10 mouse cellular contexts compared by ENCODE assay signal in genomic region chr8:84834002-84834865, GRCm38 (mm10). TPM values are rescaled to one million over a fixed set of nuclear protein-coding genes. Genes with fewer than 3 reads are reported as not detected.
DNase-seq lines count a peak whose midpoint lies in the region; ATAC-seq lines count a peak whose summit lies in the region.
"Had no signal": no experiment of that assay in that cellular context is flagged by ENCODE, and none has a peak within 500 bp of the region (broad histone marks: within the 10 kb centered on the region; RNA-seq: fewer than 3 reads in every experiment).

No protein-coding gene starts in this region.

- H3K27ac ChIP-seq in liver, embryonic 12.5 days = peak overlapping the region; percentile 96

- peaks cover 76% of the 10 kb centered on the region for H3K4me1 ChIP-seq in liver, embryonic 12.5 days

- H3K9me3 ChIP-seq in liver, embryonic 12.5 days (replicated peaks) = no peaks in the 10 kb centered on the region
- H3K9me3 ChIP-seq: megakaryocyte, embryonic 14.5 days had no signal

- WGBS in liver, embryonic 12.5 days (ENCODE audit: insufficient replicate concordance) = 82% methylated on average over 19 of the region's 19 CpGs

- DNase-seq in cerebellum, postnatal 14 days = peak; percentile 66 to 73
- DNase-seq in cerebellum, postnatal 4 days (ENCODE audit: low spot score in 2 of 2) = no peak
- peak; percentile 83 for DNase-seq in retina, postnatal 1 day
- DNase-seq in retina, embryonic 14.5 days (ENCODE audit: low spot score) = no peak
- DNase-seq in adrenal gland, postnatal 14 days = no peak
- DNase-seq in adrenal gland, postnatal 4 days (ENCODE audit: low spot score in 2 of 2) = no peak
- DNase-seq: B cell, adult 2 months had no signal

- H3K9ac ChIP-seq in liver, embryonic 12.5 days = peak overlapping the region; percentile 99

- no peaks in the 10 kb centered on the region for H3K27me3 ChIP-seq in liver, embryonic 12.5 days (replicated peaks)
- H3K27me3 ChIP-seq: megakaryocyte, embryonic 14.5 days had no signal

- no peak for ATAC-seq in liver, embryonic 12.5 days
- no peak for ATAC-seq in megakaryocyte-erythroid progenitor cell, adult 5-6 weeks (replicated peaks; ENCODE audit: low FRiP score, low TSS enrichment, poor library complexity, severe bottlenecking)

- peaks cover 65% of the 10 kb centered on the region for H3K36me3 ChIP-seq in liver, embryonic 12.5 days

- peak overlapping the region; percentile 97 for H3K4me3 ChIP-seq in liver, embryonic 12.5 days

- H3K4me2 ChIP-seq in liver, embryonic 12.5 days = peak overlapping the region; percentile 79

RNA-seq across cellular contexts. Expression of gene Gadd45gip1, which starts 2.9 kb away (rescaled TPM):
- 69.9 and 71.0 TPM in 2 replicates for polyA plus RNA-seq in liver, embryonic 12.5 days (2016; fragmentation: Nextera tagmentation; extraction: Ambion mirVana)
- total RNA-seq in megakaryocyte-erythroid progenitor cell, adult 5-6 weeks (2014; fragmentation: Nextera tagmentation) = 28.3 and 31.1 TPM in 2 replicates
- 53.1 and 61.8 TPM in 2 replicates for total RNA-seq in megakaryocyte-erythroid progenitor cell, adult 5-6 weeks (2017)
- total RNA-seq in adrenal gland, postnatal 14 days (2021) = 44.4 and 45.7 TPM in 2 replicates
- 10 to 100 TPM; 46.9 to 48.0 TPM for total RNA-seq in adrenal gland, postnatal 4 days (2021)

RNA-seq across cellular contexts. Expression of gene Rad23a, which starts 6.2 kb away (rescaled TPM):
- 274 and 281 TPM in 2 replicates for polyA plus RNA-seq in liver, embryonic 12.5 days (2016; fragmentation: Nextera tagmentation; extraction: Ambion mirVana)
- 94.8 and 151 TPM in 2 replicates for total RNA-seq in megakaryocyte-erythroid progenitor cell, adult 5-6 weeks (2014; fragmentation: Nextera tagmentation)
- 38.4 and 43.7 TPM in 2 replicates for total RNA-seq in megakaryocyte-erythroid progenitor cell, adult 5-6 weeks (2017)
- total RNA-seq in adrenal gland, postnatal 14 days (2021) = 108 TPM in 2 replicates
- total RNA-seq in adrenal gland, postnatal 4 days (2021) = 10 to 100 TPM; 86.4 to 93.8 TPM

RNA-seq across cellular contexts. Expression of gene Dand5, which starts 11.6 kb away (rescaled TPM):
- polyA plus RNA-seq in liver, embryonic 12.5 days (2016; fragmentation: Nextera tagmentation; extraction: Ambion mirVana) = 3.4 and 4.3 TPM in 2 replicates
- 4.7 TPM in 2 replicates for total RNA-seq in megakaryocyte-erythroid progenitor cell, adult 5-6 weeks (2014; fragmentation: Nextera tagmentation)
- 3.5 and 3.7 TPM in 2 replicates for total RNA-seq in megakaryocyte-erythroid progenitor cell, adult 5-6 weeks (2017)
- 7.1 and 7.4 TPM in 2 replicates for total RNA-seq in adrenal gland, postnatal 14 days (2021)
- 1 to 10 TPM; 5.7 to 6.7 TPM for total RNA-seq in adrenal gland, postnatal 4 days (2021)

RNA-seq across cellular contexts. Expression of gene Calr, which starts 12.5 kb away (rescaled TPM):
- polyA plus RNA-seq in liver, embryonic 12.5 days (2016; fragmentation: Nextera tagmentation; extraction: Ambion mirVana) = 590 and 610 TPM in 2 replicates
- 286 and 320 TPM in 2 replicates for total RNA-seq in megakaryocyte-erythroid progenitor cell, adult 5-6 weeks (2014; fragmentation: Nextera tagmentation)
- 1,361 and 1,527 TPM in 2 replicates for total RNA-seq in megakaryocyte-erythroid progenitor cell, adult 5-6 weeks (2017)
- total RNA-seq in adrenal gland, postnatal 14 days (2021) = 521 and 554 TPM in 2 replicates
- total RNA-seq in adrenal gland, postnatal 4 days (2021) = 100 to 1,000 TPM; 480 to 531 TPM

RNA-seq across cellular contexts. Expression of gene Farsa, which starts 22.6 kb away (rescaled TPM):
- polyA plus RNA-seq in liver, embryonic 12.5 days (2016; fragmentation: Nextera tagmentation; extraction: Ambion mirVana) = 96.3 and 98.6 TPM in 2 replicates
- total RNA-seq in megakaryocyte-erythroid progenitor cell, adult 5-6 weeks (2014; fragmentation: Nextera tagmentation) = 101 and 104 TPM in 2 replicates
- total RNA-seq in megakaryocyte-erythroid progenitor cell, adult 5-6 weeks (2017) = 151 and 153 TPM in 2 replicates
- 55.2 and 63.4 TPM in 2 replicates for total RNA-seq in adrenal gland, postnatal 14 days (2021)
- total RNA-seq in adrenal gland, postnatal 4 days (2021) = 10 to 100 TPM; 61.0 to 63.6 TPM

Comparison
In these comparisons a context has a peak if more than half of its experiments do, and no peak if none do; other contexts are left out.
1. DNase-seq: peak in cerebellum, postnatal 14 days (2 of 2) and retina, postnatal 1 day (single experiment); none in cerebellum, postnatal 4 days (0 of 2), retina, embryonic 14.5 days (single experiment), adrenal gland, postnatal 14 days (single experiment) and adrenal gland, postnatal 4 days (0 of 2).